Mouse (Mus musculus): Measurements from ENCODE around the gene Ngf.

DNA sequence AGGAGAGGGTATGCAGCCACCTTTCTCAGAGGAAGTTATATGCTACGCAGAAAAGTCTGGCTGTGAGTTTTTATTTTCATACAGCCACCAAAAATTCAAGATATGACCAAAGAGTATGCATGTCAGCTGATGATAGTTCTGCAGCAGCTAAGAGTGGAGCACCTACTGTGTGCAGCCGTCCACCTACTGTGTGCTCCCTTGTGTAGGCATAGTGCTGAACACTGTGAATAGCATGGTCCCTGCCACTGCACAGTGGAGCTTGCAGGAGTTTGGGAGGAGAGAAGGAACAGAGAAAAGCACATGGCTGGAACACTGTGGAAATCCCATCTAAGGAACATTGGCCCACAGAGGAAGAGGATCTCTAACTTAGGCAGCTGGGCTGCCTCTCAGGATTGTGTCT, 6.4 kb upstream of the Ngf start:
- TF ChIP-seq CTCF (IDR thresholded peaks at IDR 0.05; ENCODE audit: low read depth) (no peak), EP300 (IDR thresholded peaks at IDR 0.05; ENCODE audit: low read depth) (no peak)
